Mouse (Mus musculus) E14TG2a.4 (cell line): ENCODE measurements around the gene Kcnip4.

ENCODE experiments used
- H3K27me3 ChIP-seq: 2 replicates; pipeline ENCODE4 v1.6.1; 2014; ENCODE audit warnings: low read length, control low read depth; ENCODE audit not compliant: insufficient read depth
- H3K36me3 ChIP-seq: 2 replicates; pipeline ENCODE4 v1.6.1; 2014; ENCODE audit warnings: low read length, control low read depth; ENCODE audit not compliant: insufficient read depth
- H3K4me1 ChIP-seq: replicated peaks from 2 replicates; pipeline ENCODE4 v1.6.1; 2014; ENCODE audit warnings: low read depth, low read length, control low read depth
- H3K4me3 ChIP-seq: replicated peaks from 2 replicates; pipeline ENCODE4 v1.5.1; 2014; ENCODE audit warnings: mild to moderate bottlenecking, low read length
- H3K9me3 ChIP-seq: 2 replicates; pipeline ENCODE4 v1.6.1; 2014; ENCODE audit warnings: low read length, control low read depth
- CTCF ChIP-seq: conservative IDR thresholded peaks from 2 replicates; pipeline ENCODE4 v1.5.1; 2014; ENCODE audit warnings: low read length
- NANOG ChIP-seq: IDR thresholded peaks from 2 replicates; pipeline ENCODE4 v1.6.1; 2014; ENCODE audit warnings: borderline replicate concordance, low read length, mixed read lengths
- POU5F1 ChIP-seq: IDR thresholded peaks from 2 replicates; pipeline ENCODE4 v1.6.1; 2014; ENCODE audit warnings: low read length, borderline replicate concordance

Kcnip4 gene

GRCm38 (mm10) chr5:48659975-48660374, 864.7 kb downstream of the Kcnip4 start:
- no peak for TF ChIP-seq NANOG
- no peak for TF ChIP-seq CTCF
- no peak for TF ChIP-seq POU5F1
- Histone ChIP-seq H3K27me3 (no peaks in the 10 kb centered on the region), H3K36me3 (no peaks in the 10 kb centered on the region), H3K4me3 (no peak overlapping the region), H3K4me1 (no peaks in the 10 kb centered on the region), H3K9me3 (no peaks in the 10 kb centered on the region)

GRCm38 (mm10) chr5:48650496-48650895, 874.2 kb downstream of the Kcnip4 start:
- Histone ChIP-seq H3K27me3 (no peaks in the 10 kb centered on the region), H3K36me3 (no peaks in the 10 kb centered on the region), H3K4me1 (no peaks in the 10 kb centered on the region), H3K4me3 (no peak overlapping the region), H3K9me3 (no peaks in the 10 kb centered on the region)
- TF ChIP-seq POU5F1 (no peak), NANOG (peak; percentile 56; the same call in 1 of the 2 replicates)

DNA sequence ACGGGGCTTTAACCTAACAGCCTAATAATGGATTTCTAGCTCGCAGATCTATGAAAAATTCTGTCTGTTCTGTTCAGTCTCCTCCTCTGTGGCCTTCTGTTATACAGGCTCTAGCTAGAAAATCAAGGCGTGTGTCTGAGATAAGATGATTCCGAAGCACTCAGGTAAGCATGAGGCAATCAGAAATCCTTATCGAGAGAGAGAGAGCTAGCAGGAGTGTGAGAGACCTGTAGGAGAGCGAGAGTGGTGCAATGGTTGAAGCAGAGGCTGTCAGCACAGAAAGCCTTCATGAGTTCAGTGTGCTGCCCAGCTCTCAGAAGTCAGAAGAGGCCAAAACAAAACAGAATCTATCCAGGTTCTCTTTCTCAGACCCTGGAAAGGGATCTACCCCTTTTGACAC, 888.0 kb downstream of the Kcnip4 start:
- no peaks in the 10 kb centered on the region for H3K36me3 ChIP-seq
- no peaks in the 10 kb centered on the region for H3K4me1 ChIP-seq
- no peak overlapping the region for H3K4me3 ChIP-seq
- H3K27me3 ChIP-seq, result no peaks in the 10 kb centered on the region
- H3K9me3 ChIP-seq, result no peaks in the 10 kb centered on the region
- no peak for TF ChIP-seq CTCF
- no peak for TF ChIP-seq POU5F1
- no peak for TF ChIP-seq NANOG

GRCm38 (mm10) chr5:48633631-48634030, 891.1 kb downstream of the Kcnip4 start:
- no peaks in the 10 kb centered on the region for H3K4me1 ChIP-seq
- H3K27me3 ChIP-seq, result no peaks in the 10 kb centered on the region
- TF ChIP-seq CTCF (no peak), NANOG (no peak), POU5F1 (no peak)
- H3K4me3 ChIP-seq, result no peak overlapping the region
- no peaks in the 10 kb centered on the region for H3K36me3 ChIP-seq
- H3K9me3 ChIP-seq, result no peaks in the 10 kb centered on the region

- Histone ChIP-seq H3K9me3 (no peaks in the 10 kb centered on the region), H3K4me3 (no peak overlapping the region), H3K27me3 (no peaks in the 10 kb centered on the region), H3K36me3 (no peaks in the 10 kb centered on the region), H3K4me1 (no peaks in the 10 kb centered on the region)
- TF ChIP-seq CTCF (no peak), POU5F1 (no peak), NANOG (no peak)
These were observed 901.3 kb downstream of the Kcnip4 start for GRCm38 (mm10) chr5:48623370-48623769.

- Histone ChIP-seq H3K27me3 (no peaks in the 10 kb centered on the region), H3K4me1 (peaks cover 6% of the 10 kb centered on the region; the same call in 1 of the 2 replicates), H3K9me3 (no peaks in the 10 kb centered on the region), H3K4me3 (no peak overlapping the region), H3K36me3 (no peaks in the 10 kb centered on the region)
- no peak for TF ChIP-seq NANOG
- no peak for TF ChIP-seq CTCF
- TF ChIP-seq POU5F1, result no peak
These were observed 917.8 kb downstream of the Kcnip4 start for GRCm38 (mm10) chr5:48606916-48607315.

GRCm38 (mm10) chr5:48606281-48606680, 918.4 kb downstream of the Kcnip4 start:
- Histone ChIP-seq H3K4me3 (no peak overlapping the region), H3K9me3 (no peaks in the 10 kb centered on the region), H3K4me1 (peaks cover 6% of the 10 kb centered on the region; the same call in 1 of the 2 replicates), H3K36me3 (no peaks in the 10 kb centered on the region), H3K27me3 (no peaks in the 10 kb centered on the region)
- TF ChIP-seq CTCF (no peak), POU5F1 (no peak), NANOG (no peak)

DNA sequence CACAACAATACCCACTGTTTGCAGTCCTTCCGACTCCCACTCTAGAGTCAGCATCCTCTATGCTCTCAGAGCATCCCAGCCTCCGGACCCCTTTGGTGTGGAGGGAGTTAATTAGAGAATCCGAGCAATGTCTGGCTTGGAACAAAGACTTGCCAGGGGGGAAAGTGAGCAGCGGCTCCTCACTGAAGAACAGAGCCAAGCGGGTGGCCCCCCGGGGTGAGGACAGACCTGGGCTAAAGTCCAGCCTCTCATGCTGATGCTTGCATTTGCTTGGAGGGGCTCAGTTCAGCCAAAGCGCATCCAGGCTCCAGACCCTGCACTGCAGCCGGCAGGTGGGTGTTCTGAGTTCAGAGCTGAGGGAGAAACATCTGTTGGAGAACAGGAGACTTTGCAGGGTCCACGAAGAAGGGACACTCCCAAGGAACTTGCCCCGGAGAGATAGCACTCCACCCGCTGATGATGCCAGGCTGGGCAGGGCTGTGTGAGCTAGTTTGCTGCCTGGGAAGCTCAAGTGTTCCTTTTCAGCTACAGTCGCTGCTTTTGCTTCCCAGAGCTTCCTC, 925.1 kb downstream of the Kcnip4 start:
- Histone ChIP-seq H3K36me3 (no peaks in the 10 kb centered on the region), H3K27me3 (peaks cover 3% of the 10 kb centered on the region), H3K9me3 (no peaks in the 10 kb centered on the region), H3K4me1 (peaks cover 23% of the 10 kb centered on the region), H3K4me3 (peak overlapping the region; percentile 51)
- TF ChIP-seq CTCF (no peak), POU5F1 (no peak), NANOG (no peak)

GRCm38 (mm10) chr5:48588014-48588413, 936.7 kb downstream of the Kcnip4 start:
- TF ChIP-seq CTCF, result no peak
- TF ChIP-seq POU5F1, result no peak
- TF ChIP-seq NANOG, result no peak
- Histone ChIP-seq H3K4me3 (no peak overlapping the region), H3K9me3 (no peaks in the 10 kb centered on the region), H3K27me3 (no peaks in the 10 kb centered on the region), H3K36me3 (no peaks in the 10 kb centered on the region), H3K4me1 (no peaks in the 10 kb centered on the region)
